Mouse (Mus musculus) forelimb bud, embryonic 11.5 days (tissue): ENCODE data around the gene Mbnl2.

ENCODE experiments used
- DNase-seq: peaks from one replicate; pipeline ENCODE4 v3.0.0-alpha.2; 2012; ENCODE audit warnings: low read depth, low spot score

Mbnl2 gene

DNA sequence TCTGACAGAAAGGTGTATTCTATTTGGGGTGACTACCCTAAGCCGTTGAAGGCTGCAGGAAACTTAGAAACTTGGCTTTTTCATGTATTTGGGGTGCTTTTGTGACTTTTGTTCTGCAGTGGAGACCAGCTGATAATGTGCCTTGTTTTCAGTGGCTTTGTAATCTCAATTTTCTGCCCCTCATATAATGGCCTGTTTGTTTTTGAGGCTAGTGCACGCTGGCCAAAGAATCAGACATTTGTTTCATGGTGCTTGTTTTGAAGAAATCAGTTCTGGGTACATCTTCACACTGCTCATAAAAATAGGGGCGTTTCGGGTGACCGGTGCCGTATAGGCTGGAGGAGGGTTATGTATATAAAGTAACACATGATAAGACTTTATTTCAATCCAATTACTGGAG, 22.4 kb downstream of the Mbnl2 start:
- no peak for DNase-seq

DNA sequence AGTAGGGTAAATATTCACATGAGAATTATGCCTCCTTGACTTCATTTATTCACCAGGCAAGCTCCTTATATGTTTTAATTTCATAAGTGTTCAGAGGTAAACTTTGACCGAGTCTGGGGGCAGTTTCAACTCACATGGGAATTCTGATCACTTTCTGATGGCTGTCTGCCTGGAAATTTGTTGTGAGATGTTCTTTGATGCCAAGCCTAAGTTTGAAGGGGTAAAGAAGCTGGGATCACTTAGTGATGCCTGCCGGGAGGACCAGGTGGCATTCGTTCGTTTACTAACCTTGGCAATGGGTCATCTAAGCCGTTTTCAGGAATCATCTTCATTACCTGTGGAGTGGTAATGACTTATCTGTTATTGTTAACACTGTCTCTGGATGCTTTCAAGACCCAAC, 23.0 kb downstream of the Mbnl2 start:
- no peak for DNase-seq

DNA sequence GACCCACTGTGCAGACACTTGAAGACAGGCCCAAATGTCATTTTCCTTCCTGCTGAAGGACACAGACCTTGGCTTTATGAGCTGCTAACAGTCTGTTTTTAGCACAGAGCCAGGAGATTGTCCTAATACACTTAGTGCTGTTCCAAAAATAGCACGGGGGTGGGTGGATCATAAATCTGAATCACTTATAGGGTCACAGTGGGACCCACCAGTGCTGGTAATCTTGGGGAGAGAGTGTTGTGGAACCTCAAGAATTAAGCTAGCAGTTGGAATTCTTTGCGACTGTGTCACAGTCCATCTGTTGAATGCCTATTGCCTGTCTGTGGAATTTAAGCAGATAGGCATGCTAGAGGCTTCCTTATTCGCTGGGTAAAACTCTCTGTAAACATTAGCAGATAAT, 24.2 kb downstream of the Mbnl2 start:
- no peak for DNase-seq

DNA sequence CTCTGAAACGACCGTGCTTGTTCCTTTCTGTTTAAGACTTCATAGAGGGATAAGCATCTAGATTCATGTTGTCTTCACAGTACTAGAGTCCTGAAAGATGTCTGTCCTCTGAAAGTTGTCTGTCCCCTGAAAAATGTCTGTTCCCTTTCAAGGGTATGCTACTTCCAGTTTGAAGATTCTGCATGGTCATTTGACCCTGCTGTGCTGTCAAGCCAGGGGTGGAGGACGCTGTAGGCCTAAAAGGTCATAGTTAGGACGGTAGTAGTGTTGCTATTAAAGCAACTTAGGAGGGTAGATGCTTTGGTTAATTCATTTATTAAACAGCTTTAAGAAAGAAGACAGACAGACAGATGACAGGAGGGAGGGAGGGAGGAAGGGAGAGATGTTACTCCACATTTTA, 24.7 kb downstream of the Mbnl2 start:
- DNase-seq = no peak

DNA sequence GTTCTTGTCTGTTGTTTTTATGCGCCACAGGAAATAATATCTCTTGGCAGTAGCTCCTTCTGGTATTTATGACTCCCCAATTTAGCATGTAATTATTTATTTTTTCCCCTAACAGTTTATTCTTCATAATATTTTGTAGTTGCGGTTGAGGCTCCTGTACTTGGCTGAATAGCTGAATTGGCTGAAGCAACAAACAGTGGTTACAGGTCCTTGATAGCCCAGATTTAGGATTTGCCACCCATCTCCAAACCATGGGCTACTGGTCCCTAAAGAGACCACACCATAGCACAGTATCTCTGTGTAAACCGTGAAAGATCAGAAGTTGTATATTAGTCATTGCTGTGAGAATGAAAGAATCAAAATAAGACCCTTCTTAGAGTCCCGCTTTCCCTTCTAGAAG, 25.3 kb downstream of the Mbnl2 start:
- no peak for DNase-seq

DNA sequence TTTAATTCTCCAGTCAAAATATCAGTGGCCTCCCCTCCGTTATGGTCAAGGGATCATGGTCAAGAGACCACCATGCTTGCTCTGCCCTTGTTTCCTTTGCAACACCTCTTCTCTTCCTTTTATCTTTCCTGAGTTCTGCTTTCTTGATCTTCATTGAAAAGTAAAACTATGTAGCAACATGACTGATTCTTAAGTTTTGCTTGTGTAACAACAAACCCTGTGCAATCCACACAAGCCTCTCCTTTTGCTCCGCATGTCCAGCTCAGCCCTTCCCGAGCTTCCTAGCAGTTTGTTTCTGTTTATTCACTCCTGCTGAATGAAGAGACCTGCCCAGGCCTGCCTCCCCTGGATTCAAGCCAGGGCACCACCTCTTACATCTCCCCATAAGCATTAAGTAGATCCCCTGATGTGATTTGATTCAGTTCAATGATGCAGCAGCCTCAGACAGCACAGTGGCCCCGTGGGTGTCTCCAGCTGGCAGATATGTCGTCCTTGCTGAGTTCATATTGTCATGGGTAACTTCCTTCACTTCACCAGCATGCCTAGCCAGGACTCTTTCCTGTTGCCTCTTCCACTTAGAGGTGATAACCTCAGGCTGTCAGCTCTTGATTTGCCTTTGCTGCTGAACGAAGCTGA, 27.6 kb downstream of the Mbnl2 start:
- no peak for DNase-seq

DNA sequence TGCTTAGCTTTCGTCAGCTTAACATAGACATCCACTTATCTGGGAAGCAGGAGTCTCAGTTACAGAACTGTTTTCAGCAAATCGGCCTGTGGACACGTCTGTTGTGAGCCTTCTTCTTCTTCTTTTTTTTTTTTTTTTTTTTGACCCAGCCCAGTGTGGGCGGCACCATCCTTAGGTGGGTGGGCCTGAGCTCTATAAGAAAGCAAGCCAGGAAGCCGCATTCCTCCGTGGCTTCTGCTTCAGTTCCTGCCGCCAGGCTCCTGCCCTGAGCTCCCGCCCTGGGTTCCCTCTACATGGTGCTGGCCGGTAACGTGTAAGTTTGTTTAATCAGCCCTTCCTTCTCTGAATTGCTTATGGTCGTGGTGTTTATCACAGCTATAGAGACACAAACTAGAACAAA, 30.8 kb downstream of the Mbnl2 start:
- DNase-seq = no peak

DNA sequence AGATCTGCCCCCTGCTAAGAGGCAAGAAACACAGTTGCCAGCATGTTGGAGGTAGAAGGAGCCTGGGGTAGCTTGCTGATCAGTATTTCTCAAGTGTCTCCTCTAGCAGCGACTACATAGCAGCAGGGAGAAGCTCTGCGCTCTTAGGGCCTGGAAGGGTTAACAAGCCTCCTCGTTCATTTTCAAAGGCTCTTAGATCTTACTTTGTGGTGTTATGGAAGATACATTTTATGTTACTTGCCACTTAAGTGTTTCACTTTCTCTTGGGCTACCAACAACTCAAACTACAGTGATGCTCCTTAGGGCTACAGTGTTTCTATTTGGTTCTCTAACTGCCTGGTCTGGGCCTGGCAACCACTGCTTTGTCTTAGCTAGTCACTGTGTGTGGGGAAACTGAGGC, 31.9 kb downstream of the Mbnl2 start:
- no peak for DNase-seq

DNA sequence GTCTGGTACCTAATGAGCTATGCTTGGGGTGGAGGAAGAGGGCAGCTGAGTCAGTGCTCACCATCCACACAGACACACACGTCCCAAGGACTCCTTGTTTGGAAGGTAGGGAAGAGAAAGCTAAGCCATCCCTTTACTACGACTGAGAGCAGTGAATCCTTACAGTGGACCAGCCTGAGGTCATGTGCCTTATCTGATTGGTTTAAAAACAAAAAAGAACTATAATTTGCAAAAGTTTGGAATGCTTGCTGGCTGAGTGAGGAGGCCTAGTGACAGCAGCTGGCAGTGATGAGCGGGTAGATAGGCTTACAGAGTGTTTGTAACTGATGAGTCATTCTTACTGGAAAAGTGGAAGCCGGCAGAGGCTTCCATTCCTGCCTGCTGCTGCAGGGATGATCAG, 32.5 kb downstream of the Mbnl2 start:
- DNase-seq = no peak

DNA sequence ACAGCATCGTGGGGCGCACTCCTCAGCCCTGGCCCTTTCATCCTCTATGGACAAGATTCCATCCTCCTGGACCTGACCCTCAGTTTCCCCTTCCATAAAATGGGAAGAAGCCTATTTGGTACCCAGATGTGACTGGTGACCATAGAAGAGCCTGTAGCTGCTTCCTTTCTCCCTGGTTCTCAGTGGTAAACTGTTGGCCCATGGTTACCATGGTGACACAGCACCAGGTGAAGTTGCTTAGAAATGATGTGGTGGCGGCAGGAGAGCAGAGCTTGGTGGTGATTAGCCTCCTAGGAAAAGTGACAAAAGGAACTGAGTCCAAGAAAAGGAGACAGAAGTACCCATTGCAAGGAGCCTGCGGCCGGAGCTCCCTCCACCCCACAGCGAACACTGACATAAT, 34.2 kb downstream of the Mbnl2 start:
- no peak for DNase-seq

DNA sequence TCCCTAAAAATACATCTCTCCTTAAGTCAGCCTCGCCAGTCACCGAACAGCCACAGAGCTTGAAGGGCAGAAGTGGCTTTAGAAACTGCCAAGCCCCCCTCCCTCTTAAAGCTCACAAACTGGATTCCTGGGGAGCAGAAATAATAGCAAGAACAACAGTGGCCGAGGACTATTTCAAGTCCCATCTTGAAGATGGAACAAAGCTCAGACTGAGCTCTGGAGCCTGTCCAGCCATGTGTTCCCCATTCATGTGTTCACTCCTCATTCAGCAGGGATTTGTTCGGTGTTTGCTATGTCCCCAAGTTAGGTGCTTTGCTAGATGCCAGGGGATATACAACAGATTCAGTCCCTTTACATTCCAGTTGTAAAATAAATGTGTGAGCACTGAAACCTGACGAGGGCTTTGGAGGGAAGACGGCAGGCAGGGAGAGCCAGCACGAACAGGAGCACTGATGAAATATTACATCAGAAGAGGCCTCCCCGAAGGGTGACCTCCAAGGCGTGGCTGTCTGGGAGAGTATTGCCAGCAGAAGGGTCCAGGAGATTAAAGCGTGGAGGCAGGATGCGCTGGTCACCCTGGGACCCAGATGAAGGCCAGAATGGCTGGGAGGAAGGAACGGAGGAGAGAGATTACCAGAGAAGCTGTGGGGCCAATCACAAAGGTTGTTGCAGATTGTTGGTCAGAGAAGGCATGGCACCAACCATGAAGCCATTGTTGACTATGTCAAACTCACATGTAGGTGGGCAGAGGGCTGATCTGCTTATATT, 36.0 kb downstream of the Mbnl2 start:
- DNase-seq = no peak

DNA sequence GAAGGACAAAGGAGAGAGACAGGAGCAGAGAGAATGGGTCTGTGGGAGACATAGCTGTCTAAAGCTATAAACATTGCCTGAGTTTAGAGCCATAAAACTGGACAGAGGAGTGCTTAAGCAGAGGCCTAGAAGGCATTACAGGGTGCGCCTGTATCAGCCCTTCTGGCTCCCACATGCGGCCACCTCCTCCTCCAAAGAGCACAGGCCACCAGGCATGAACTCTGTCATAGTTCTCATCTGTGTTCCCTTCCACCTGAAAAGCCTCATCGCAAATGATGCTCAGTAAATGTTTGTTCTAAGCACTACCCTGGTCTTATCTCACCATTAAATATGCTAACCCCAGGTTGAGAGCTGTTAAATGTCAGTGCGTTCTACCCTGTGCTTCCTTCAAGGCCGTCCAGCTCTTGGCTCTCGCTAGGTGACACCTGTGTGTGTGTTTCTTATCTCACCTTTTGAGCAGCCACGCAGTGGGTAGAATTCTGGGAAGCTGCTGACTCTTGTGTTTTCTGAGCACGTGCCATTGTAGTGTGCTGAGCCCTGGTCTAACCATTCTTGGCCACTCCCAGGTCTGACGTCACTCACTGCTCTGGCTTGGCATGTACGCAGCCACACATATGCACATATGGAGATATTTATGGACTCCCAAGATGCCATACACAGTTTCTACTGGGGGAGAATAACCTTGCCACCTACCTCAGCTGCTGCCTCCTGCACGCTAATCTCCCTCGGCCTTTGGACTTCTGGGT, 37.4 kb downstream of the Mbnl2 start:
- peak; percentile 72 for DNase-seq

DNA sequence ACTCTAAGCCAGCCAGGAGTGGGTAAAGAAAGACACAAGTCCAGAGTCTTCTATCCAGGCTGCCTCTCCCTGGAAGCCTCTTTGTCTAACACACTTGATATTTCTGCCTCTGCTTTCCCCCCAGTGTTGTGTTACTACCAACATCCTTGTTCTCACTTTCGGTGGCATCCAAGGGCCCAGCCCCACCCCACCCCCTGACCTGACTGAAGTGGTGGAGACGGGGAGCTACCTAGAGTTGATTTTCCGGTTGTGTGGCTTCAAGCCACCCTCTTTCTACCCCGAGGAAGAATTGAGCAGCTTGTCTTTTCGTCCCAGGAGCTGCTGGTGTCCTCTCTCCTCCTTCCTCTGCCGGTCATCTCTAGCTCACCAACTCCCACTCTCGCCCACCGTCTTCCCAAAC, 38.0 kb downstream of the Mbnl2 start:
- DNase-seq = no peak

DNA sequence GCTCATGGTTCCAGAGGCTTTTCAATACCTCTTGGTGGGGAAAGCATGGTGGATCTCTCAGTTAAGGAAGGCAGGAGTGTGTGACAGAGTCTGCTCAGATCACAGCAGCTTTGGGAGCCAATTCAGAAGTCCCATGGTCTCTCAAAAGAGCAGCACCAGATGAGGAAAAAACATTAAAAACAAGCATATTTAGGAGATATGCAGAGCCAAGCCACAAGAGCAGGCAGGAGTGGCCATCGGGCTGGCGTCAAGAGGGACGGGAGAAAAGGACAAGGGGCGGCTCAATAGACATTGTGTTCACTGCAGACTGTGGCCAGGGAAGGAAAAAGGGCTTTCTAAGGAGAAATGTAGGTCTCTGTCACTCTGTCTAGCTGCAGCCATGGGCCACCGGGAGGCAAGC, 40.3 kb downstream of the Mbnl2 start:
- no peak for DNase-seq

DNA sequence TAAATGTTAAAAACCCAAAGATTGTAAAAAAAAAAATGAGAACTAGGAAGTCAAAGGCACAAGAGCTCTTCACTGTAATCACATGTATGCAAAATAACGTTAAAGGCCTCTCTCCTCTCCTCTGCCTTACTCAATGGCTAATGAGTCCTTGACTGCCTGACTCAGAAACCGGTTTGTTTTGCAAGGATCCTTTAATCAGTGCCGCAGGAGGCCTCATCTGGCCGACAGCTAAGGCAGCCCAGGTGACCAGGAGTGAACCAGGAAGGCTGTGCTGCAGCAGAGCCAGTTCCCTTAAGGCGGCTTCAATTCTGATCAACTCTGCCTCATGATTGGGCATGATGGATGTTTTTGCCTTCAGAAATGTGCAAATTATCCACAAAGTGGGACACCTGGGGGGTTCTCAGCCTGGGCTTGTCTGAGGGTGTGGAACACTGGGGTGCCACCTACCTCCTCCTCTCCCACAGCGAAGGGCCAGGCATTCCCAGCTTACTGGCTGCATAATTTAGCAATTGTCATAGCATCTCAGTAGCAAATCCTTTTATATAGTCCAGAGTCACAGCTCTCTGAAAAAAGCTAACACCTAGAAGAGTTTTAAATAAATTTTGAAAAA, 43.0 kb downstream of the Mbnl2 start:
- no peak for DNase-seq

DNA sequence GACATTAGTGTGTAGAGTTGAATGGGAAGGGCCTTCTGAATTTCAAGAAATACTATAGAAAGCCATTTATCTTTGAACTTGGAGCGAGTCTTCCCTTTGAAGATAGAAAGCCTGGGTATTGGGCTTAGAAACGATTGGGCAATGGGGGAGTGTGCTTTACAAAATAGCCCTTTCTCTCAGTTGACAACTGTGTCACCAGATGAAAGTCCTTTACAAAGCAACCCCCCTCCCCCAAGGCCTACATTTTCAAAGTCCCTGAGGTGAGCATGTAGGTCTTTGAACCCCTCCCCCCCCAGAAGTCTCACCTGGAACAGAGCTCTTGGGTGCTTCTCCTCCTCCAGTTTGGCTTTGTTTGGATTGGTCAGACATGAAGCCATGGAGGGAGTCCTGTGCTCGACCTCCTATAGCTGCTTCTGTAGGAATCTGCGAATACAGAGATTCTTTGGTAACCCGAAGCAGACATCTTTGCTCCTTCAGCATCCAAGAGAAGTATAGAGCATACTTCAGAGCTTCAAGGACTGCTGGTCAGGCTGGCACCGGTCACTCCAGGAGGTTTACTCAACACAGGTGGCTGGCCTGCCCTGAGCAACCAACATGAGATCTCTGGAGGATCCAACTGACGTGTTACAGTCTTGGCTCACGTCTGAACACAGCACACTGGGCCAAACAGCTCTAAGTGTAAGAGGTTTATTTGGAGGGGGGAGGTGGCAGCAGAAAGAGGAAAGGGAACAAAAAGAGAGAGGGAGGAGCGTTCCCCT, 43.7 kb downstream of the Mbnl2 start:
- DNase-seq = no peak

DNA sequence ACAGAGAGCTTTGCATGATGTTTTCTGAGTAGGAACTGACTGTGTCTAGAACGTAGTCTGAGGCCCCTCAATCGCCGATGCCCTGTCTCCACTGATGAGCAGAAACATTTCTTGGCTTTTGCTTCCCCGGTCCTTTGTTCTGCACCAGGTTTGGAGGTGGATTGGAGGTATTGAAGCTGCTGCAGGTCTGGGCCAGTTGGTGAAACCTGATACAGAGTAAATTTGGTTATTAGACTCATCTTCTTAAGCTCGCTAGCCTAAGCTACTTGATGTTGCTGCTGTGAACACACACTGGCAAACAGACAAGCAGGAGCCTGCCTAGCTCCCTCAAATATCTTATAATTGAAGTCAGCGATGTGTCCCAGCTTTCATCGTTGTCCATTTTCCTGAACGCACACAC, 46.6 kb downstream of the Mbnl2 start:
- DNase-seq = no peak

DNA sequence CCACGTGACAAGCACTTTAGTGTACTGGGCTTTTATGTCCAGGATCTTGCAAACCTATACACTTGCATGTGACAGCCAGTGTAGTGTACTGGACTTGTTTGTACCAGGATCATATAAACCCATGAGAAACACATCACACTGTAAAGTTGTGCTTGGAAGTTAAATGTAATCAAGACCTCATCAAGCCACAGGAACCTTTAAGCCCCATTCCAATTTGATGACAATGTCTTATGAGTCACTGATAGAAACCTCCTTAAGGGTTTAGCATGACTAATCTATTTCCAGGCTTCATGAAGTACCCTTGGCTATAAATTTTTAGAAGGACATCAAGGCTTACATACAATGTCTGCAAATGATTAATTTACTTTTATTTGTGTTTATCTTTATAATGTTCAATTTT, 47.6 kb downstream of the Mbnl2 start:
- no peak for DNase-seq

DNA sequence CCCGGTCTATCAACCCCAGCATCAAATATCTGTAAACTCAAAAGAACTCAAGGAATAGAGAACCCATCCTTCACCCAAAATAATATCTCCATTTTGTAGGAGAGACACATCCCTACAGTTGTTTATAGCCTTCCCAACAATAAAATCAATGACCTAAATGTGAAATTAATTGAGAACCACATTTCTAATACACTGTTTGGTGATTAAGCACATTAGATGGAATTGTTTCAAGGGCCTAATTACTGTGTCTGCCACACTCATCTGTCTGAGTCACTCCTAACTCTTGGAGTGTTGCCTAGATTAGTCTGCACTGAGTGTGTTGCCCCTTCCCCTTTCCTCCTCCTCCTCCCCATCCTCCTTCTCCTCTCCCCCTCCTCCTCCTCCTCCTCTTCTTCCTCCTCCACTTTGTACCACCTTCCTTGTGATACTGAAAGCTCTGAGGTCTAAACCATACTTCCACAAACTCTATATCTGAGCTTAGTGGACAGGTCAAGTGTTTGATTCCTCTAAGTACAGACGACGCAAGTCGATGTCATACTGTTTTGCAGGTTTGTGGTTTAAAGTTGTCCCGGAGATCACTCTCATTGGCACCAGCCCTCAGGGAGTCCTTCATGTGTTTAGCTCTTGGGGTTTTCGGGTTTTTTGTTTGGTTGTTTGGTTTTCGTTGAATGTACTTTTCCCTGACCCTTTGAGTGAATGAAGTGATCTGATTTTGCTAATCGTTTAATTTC, 48.8 kb downstream of the Mbnl2 start:
- no peak for DNase-seq

DNA sequence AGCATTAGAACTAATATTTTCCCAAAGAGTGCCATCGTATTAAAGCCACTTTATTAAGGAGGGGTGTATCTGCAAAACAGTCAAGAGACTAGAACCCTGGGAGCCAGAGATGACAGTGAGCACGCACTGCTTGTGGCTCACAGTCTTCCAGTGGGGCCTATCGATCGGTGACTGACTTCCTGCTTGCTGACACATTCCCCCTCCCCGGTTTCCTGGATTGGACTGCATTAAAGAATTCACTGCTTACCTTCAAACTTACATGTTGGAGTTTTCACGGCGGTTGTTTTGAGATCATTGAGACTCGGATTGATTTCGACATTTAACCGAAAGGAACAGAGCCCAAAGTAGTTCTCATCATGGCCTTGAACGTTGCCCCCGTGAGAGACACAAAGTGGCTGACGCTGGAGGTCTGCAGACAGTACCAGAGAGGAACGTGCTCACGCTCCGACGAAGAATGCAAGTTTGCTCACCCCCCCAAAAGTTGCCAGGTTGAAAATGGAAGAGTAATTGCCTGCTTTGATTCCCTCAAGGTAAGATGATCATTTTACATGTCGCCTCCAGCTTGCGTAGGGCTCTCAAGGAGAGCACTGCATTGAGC, 49.5 kb downstream of the Mbnl2 start:
- no peak for DNase-seq

DNA sequence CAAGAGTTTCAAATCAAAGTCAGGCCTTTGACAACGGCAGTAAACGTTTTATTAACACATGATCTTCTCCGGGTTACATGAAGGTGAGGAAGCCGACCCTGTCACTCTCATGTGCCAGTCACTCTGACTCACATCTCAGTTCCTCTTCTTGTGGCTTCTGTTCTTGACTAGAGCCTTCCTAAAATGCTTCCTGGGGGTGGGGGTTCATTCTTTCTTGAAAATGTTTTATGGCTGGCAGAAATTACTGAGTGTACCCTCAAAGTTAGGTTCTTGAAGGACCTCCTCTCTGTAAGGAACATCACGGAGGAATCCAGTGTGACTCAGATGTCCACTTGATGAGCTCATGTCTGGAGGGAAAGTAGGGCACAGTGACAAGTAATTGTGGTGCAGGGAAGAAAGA, 50.2 kb downstream of the Mbnl2 start:
- no peak for DNase-seq
